Mouse (Mus musculus) spleen, adult 2 months (tissue): ENCODE data around the gene Itpkb. TPM values are rescaled to one million over a fixed set of nuclear protein-coding genes. Genes with fewer than 3 reads are reported as not detected.

Source experiments
- DNase-seq, 2 experiments: peaks; one replicate each; pipeline versions ENCODE4 v3.0.0 to v3.0.0-alpha.2; 2012 to 2021; ENCODE audit warnings: low spot score in 2 of 2, low read depth in 1 of 2
- H3K27ac ChIP-seq: fragments of 200-500 bp; 2 replicates; pipeline ENCODE4 v1.5.1; 2012; ENCODE audit warnings: low read length, inconsistent platforms; ENCODE audit not compliant: insufficient read depth
- H3K27me3 ChIP-seq: fragments of 200-500 bp; 2 replicates; pipeline ENCODE4 v1.6.1; 2012; ENCODE audit warnings: mild to moderate bottlenecking, moderate library complexity, low read length, inconsistent platforms; ENCODE audit not compliant: control insufficient read depth, insufficient read depth
- H3K36me3 ChIP-seq: fragments of 200-500 bp; 2 replicates; pipeline ENCODE4 v1.6.1; 2012; ENCODE audit warnings: mild to moderate bottlenecking, low read length, inconsistent platforms; ENCODE audit not compliant: control insufficient read depth, insufficient read depth
- H3K4me1 ChIP-seq: fragments of 200-500 bp; 2 replicates; pipeline ENCODE4 v1.6.1; 2011; ENCODE audit warnings: inconsistent platforms; ENCODE audit not compliant: control insufficient read depth, insufficient read depth, insufficient read length
- H3K4me3 ChIP-seq: fragments of 200-500 bp; 2 replicates; pipeline ENCODE4 v1.5.1; 2011; ENCODE audit warnings: mild to moderate bottlenecking, inconsistent platforms; ENCODE audit not compliant: insufficient read depth, insufficient read length; ENCODE audit errors: extremely low read depth
- CTCF ChIP-seq: fragments of 200-500 bp; IDR thresholded peaks from 2 replicates; pipeline ENCODE4 v1.5.1; 2011; ENCODE audit warnings: mild to moderate bottlenecking, inconsistent platforms; ENCODE audit not compliant: insufficient read depth, insufficient read length, insufficient replicate concordance; ENCODE audit errors: extremely low read depth
- POLR2A ChIP-seq: fragments of 200-500 bp; IDR thresholded peaks from 2 replicates; pipeline ENCODE4 v1.6.1; 2011; ENCODE audit warnings: low read depth, low read length, inconsistent platforms
- WGBS: fragments of 180-500 bp; shearing (Covaris S2); methylation state at CpG from one replicate; pipeline ENCODE4 v1.1.7; 2018; 5-methylcytosine and 5-hydroxymethylcytosine counted together
- polyA plus RNA-seq: library from polyadenylated mRNA; depleted of rRNA; stranded (reverse); fragments of >200 nt; gene quantifications from 2 replicates; pipeline ENCODE4 v1.2.3, GENCODE M21; 2012

The Itpkb gene
- polyA plus RNA-seq, 1 experiment = 24.7 TPM

- Histone ChIP-seq H3K4me1 (no peaks in the 10 kb centered on the region), H3K27ac (no peak overlapping the region), H3K4me3 (no peak overlapping the region), H3K36me3 (no peaks in the 10 kb centered on the region), H3K27me3 (no peaks in the 10 kb centered on the region)
- TF ChIP-seq POLR2A = no peak
- TF ChIP-seq CTCF = no peak
- DNase-seq = no peak
- WGBS = 74% methylated on average over 5 of the region's 5 CpGs
These were observed 40.5 kb upstream of the Itpkb start for GRCm38 (mm10) chr1:180289788-180290187.

DNA sequence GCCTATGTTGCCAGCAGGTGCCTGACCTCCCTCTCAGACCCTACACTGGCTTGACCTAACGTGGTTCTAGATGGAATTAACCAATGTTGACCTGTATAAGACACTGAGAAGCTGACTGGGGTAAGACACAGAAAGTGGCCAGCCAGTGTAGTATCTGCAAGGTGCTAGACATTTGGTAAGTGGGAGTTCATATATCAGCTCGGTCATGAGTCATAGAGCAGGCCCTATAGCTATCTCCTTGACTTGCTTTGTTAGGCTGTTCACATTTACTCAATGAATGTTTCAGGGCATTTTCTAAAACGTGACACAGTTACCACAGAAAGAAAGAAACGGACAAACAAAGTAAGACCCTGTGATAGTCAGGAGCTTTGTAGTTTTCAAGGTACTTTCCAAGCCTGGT is 39.9 kb upstream of the Itpkb start:
- H3K36me3 ChIP-seq = no peaks in the 10 kb centered on the region
- no peak for TF ChIP-seq POLR2A
- TF ChIP-seq CTCF = no peak
- H3K4me1 ChIP-seq = no peaks in the 10 kb centered on the region
- H3K4me3 ChIP-seq = no peak overlapping the region
- no peaks in the 10 kb centered on the region for H3K27me3 ChIP-seq
- H3K27ac ChIP-seq = no peak overlapping the region
- 76% methylated on average over 4 of the region's 4 CpGs for WGBS
- DNase-seq = no peak

DNA sequence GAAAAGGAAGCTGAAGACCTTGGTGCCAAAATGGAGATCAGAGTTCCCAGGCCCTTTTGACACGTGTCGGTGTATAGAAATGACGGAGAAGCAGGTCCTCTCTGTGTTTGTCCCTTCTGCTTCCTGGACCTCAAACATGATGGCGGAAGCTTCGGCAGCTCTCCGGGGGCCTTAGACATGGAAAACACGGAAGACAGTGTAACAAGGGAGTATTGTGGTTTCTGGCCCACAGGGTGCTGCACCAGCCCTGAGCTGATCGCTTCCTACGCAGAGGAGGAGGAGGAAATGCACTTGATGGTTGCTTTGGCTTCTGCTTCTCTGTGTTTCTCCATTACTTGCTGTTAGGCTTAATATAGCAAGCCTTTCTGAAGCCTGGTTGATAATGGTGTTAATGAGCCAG is 34.2 kb upstream of the Itpkb start:
- no peak overlapping the region for H3K4me3 ChIP-seq
- peak; percentile 25 to 31 for DNase-seq
- H3K27me3 ChIP-seq = no peaks in the 10 kb centered on the region
- peaks cover 12% of the 10 kb centered on the region; the same call in 1 of the 2 replicates for H3K4me1 ChIP-seq
- no peaks in the 10 kb centered on the region for H3K36me3 ChIP-seq
- TF ChIP-seq CTCF (no peak), POLR2A (no peak)
- peak overlapping the region; percentile 49 for H3K27ac ChIP-seq
- 19% methylated on average over 9 of the region's 9 CpGs for WGBS

GRCm38 (mm10) chr1:180299697-180300096 is 30.6 kb upstream of the Itpkb start:
- H3K4me1 ChIP-seq = peaks cover 12% of the 10 kb centered on the region; the same call in 1 of the 2 replicates

GRCm38 (mm10) chr1:180300292-180300691 is 30.0 kb upstream of the Itpkb start:
- no peak for TF ChIP-seq CTCF
- no peak for TF ChIP-seq POLR2A
- DNase-seq = peak in 1 of 2 experiments; percentile 72
- Histone ChIP-seq H3K27ac (no peak overlapping the region), H3K4me1 (peaks cover 12% of the 10 kb centered on the region; the same call in 1 of the 2 replicates), H3K27me3 (no peaks in the 10 kb centered on the region), H3K36me3 (no peaks in the 10 kb centered on the region), H3K4me3 (no peak overlapping the region)
- 66% methylated on average over 4 of the region's 4 CpGs for WGBS

More at GRCm38 (mm10) chr1:180299697-180300096, 30.6 kb upstream of the Itpkb start:
- H3K4me3 ChIP-seq = no peak overlapping the region
- no peaks in the 10 kb centered on the region for H3K36me3 ChIP-seq
- DNase-seq = no peak
- H3K27me3 ChIP-seq = no peaks in the 10 kb centered on the region
- TF ChIP-seq POLR2A = no peak
- no peak for TF ChIP-seq CTCF
- no peak overlapping the region for H3K27ac ChIP-seq
- WGBS = 96% methylated on average over 4 of the region's 4 CpGs

DNA sequence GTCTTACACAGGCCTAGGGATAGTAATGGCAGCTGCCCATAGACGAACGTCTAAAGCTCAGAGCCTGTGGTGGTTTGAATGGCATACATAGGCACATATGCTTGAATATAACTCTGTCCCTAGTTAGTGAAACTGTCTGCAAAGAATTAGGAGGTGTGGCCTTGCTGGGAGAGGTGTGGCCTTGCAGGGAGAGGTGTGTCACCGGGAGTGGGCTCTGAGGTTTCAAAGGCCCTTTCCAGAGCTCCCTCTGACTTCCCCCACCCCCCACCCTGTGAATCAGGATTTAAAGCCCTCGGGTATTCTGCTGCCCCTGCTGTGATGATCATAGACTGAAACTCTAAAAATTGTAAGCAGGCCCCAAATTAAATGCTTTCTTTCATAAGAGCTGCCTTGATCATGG is 29.3 kb upstream of the Itpkb start:
- Histone ChIP-seq H3K27me3 (no peaks in the 10 kb centered on the region), H3K36me3 (no peaks in the 10 kb centered on the region), H3K27ac (no peak overlapping the region), H3K4me3 (no peak overlapping the region), H3K4me1 (peaks cover 8% of the 10 kb centered on the region; the same call in 1 of the 2 replicates)
- TF ChIP-seq POLR2A (no peak), CTCF (no peak)
- 68% methylated on average over 4 of the region's 4 CpGs for WGBS
- DNase-seq = no peak

DNA sequence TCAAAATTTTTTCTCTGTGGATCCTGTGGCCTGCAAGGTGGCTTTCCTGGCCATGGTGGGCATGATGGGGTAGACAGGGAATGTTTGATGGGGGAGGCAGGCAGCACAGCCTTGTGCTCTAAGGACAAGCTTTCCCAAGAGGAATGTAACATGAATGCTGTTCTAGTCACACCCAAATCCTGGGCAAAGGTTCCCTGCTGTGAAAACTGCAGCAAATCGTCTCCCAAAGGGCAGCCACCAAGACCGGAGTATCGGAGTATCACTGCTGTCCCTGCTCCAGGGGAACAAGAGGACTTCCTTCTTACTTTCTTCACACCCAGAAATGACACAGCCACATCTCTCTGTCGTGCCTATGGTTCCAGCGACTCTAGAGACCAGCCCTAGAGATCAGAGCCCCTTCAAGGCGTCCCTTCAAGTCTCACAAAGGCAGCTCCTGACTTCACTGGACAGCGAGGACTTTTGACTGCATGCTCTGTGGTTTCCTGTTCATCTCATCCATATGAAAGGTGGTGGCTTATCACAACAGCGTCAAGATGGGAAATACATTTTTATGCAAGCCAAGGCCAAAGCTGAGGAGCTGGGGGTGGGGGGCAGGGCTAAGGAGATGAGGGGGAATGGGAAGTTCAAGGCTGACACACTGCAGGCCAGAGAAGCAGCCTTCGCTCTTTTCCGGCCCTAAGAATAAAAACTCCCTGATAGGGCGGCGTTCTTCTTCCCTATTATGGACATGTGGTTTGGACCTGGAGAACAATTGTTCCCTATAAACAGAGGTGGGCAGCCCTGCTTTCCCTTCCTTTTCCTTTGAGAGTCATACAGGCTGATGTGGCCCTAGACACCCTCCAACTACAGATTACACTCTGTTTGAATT is 27.8 kb upstream of the Itpkb start:
- TF ChIP-seq CTCF = no peak
- no peak for TF ChIP-seq POLR2A
- 42% methylated on average over 12 of the region's 12 CpGs for WGBS
- no peak for DNase-seq
- Histone ChIP-seq H3K4me1 (peaks cover 2% of the 10 kb centered on the region; the same call in 1 of the 2 replicates), H3K36me3 (no peaks in the 10 kb centered on the region), H3K4me3 (no peak overlapping the region), H3K27me3 (no peaks in the 10 kb centered on the region), H3K27ac (peak overlapping the region; percentile 33)
